Mouse (Mus musculus) limb, embryonic 15.5 days (tissue): ENCODE results near the gene Limk2. TPM values are rescaled to one million over a fixed set of nuclear protein-coding genes. Genes with fewer than 3 reads are reported as not detected.

Experiments
- ATAC-seq: fragments of 200-750 bp; cut with Nextera tagmentation; 2 replicates; pipeline ENCODE4 v1.8.0; 2017; ENCODE audit warnings: low read depth, moderate TSS enrichment; ENCODE audit not compliant: insufficient number of reproducible peaks, low FRiP score, low TSS enrichment
- H3K27ac ChIP-seq: fragments of 300-500 bp; sonication (generic); 2 replicates; pipeline ENCODE4 v1.5.1; 2015; ENCODE audit warnings: moderate library complexity, mild to moderate bottlenecking, inconsistent platforms
- H3K27me3 ChIP-seq: fragments of 300-500 bp; sonication (generic); 2 replicates; pipeline ENCODE4 v1.6.1; 2015; ENCODE audit warnings: inconsistent platforms
- H3K36me3 ChIP-seq: fragments of 300-500 bp; sonication (generic); 2 replicates; pipeline ENCODE4 v1.6.1; 2015; ENCODE audit warnings: inconsistent platforms
- H3K4me1 ChIP-seq: fragments of 300-500 bp; sonication (generic); 2 replicates; pipeline ENCODE4 v1.6.1; 2015; ENCODE audit warnings: inconsistent platforms
- H3K4me2 ChIP-seq: fragments of 300-500 bp; sonication (generic); 2 replicates; pipeline ENCODE4 v1.6.1; 2015; ENCODE audit warnings: mild to moderate bottlenecking, inconsistent platforms
- H3K4me3 ChIP-seq: fragments of 300-500 bp; sonication (generic); 2 replicates; pipeline ENCODE4 v1.5.1; 2015; ENCODE audit warnings: mild to moderate bottlenecking, inconsistent platforms
- H3K9ac ChIP-seq: fragments of 300-500 bp; sonication (generic); 2 replicates; pipeline ENCODE4 v1.6.1; 2015; ENCODE audit warnings: inconsistent platforms
- H3K9me3 ChIP-seq: fragments of 300-500 bp; sonication (generic); 2 replicates; pipeline ENCODE4 v1.6.1; 2016; ENCODE audit warnings: inconsistent platforms
- WGBS: fragments of 180-500 bp; shearing (Covaris S2); methylation state at CpG from one replicate; pipeline ENCODE4 v1.1.7; 2015; 5-methylcytosine and 5-hydroxymethylcytosine counted together
- polyA plus RNA-seq: library from polyadenylated mRNA; unstranded; fragments of >200 nt; fragmentation: Nextera tagmentation; extraction: Ambion mirVana; gene quantifications from 2 replicates; pipeline ENCODE4 v1.2.1, GENCODE M21; 2015

Limk2 gene
- polyA plus RNA-seq, 1 experiment from 2014 or later: 108 TPM

DNA sequence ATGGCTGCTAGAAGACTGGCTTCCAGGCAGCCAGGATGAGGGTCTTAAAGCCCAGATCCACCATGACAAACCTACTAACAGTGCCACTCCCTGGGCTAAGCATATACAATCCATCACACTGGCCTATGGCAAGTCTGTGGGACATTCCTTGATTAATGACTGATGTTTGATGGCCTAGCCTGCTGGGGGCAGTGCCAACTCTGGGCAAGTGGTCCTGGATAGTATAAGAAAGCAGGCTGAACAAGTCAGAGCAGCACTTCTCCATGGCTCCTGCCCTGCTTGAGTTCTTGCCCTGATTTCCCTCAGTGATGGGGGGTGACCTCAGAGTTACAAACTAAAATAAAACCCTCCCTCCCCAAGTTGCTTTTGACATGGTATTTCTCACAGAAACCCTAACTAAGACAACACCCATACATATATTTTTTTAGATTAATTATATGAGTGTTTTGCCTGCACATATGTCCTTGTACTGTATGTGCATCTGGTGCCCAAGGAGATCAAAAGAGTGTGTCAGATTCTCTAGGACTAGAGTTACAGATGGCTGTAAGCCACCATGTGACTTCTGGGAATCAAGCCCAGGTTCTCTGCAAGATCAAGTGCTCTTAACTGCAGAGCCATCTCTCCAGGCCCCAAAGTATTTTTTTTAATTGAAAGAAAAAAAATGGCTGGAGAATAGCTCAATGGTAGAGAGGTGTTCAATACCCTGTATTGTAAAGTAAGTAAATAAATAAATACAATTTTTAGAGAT, 32.9 kb upstream of the Limk2 start:
- no peaks in the 10 kb centered on the region for H3K9me3 ChIP-seq
- ATAC-seq: no peak
- H3K9ac ChIP-seq: no peak overlapping the region
- no peaks in the 10 kb centered on the region for H3K27me3 ChIP-seq
- H3K4me1 ChIP-seq: no peaks in the 10 kb centered on the region
- no peak overlapping the region for H3K27ac ChIP-seq
- no peak overlapping the region for H3K4me3 ChIP-seq
- no peaks in the 10 kb centered on the region for H3K36me3 ChIP-seq
- no peak overlapping the region for H3K4me2 ChIP-seq

DNA sequence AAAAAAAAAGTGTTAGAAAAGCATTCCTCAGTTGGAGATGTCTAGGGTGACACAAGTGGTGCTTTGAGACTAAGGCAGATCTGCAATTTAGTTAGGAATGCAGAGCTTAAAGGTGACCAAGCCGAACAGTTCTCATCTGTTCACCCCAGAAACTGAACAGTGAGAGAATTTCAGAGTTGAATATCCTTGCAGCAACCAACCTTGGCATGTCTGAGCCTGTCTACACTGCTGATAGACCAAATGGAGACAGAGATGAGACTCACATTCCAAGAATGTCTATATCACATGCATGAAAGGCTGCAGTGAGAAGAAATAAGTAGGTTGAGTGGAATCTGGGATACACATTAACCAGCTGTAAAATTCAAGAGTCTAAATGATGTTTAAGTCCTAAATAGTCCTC, 28.6 kb upstream of the Limk2 start:
- H3K36me3 ChIP-seq: no peaks in the 10 kb centered on the region
- no peak overlapping the region for H3K4me3 ChIP-seq
- H3K27ac ChIP-seq: no peak overlapping the region
- WGBS: 68% methylated on average over 1 of the region's 1 CpGs
- H3K27me3 ChIP-seq: no peaks in the 10 kb centered on the region
- no peak for ATAC-seq
- H3K9ac ChIP-seq: no peak overlapping the region
- no peaks in the 10 kb centered on the region for H3K4me1 ChIP-seq
- no peaks in the 10 kb centered on the region for H3K9me3 ChIP-seq
- no peak overlapping the region for H3K4me2 ChIP-seq

DNA sequence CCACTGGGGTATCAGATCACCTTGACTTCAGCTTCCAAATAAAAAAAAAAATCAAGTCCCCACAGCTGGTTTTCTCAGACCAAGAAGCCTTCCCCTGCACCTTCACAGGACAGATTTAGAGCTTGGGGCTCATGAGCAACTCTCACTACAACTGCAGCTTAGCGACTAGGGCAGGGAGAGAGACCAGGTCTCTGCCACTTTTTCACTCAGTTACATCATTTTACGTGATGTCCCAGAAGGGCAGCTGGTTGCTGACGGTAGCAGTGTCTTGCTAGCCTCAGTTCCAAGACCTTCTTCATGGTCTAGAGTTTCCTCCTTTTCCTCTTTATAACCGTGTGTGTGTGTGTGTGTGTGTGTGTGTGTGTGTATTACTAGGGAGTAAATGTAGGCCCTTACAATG, 24.8 kb upstream of the Limk2 start:
- no peak overlapping the region for H3K4me2 ChIP-seq
- no peaks in the 10 kb centered on the region for H3K4me1 ChIP-seq
- WGBS: 75% methylated on average over 4 of the region's 4 CpGs
- no peak for ATAC-seq
- no peaks in the 10 kb centered on the region for H3K27me3 ChIP-seq
- H3K36me3 ChIP-seq: no peaks in the 10 kb centered on the region
- no peak overlapping the region for H3K27ac ChIP-seq
- H3K9me3 ChIP-seq: no peaks in the 10 kb centered on the region
- H3K9ac ChIP-seq: no peak overlapping the region
- H3K4me3 ChIP-seq: no peak overlapping the region

DNA sequence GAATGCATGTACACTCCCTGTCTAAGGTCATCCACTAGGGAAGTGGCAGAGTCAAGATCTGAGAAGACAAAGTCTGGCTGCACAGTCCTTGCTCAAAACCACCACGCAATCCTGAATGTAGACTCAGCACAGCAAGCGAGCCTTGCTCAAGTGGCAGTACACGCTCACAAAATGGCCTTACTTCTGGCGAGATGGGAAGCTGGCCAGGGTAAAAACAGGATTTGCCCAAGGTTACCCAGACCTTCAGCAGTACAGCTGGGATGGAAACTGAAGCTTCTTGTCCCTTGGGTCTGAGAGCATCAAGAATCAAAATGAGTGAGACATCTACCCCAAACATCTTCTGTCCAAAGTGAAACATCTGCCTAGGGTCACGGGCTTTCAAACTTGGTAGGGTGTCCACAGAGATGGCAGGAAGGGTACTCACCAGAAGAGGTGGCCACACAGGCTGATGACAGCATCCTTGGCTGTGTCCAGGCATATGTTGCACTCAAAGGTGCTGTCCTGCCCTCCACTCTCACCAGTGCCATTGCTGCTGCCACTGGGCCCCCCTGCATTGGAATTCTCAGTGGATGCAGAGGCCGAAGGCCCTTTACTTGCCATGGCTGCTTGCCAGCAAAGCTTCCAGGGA, 23.1 kb upstream of the Limk2 start:
- ATAC-seq: no peak
- H3K9ac ChIP-seq: no peak overlapping the region
- H3K9me3 ChIP-seq: no peaks in the 10 kb centered on the region
- H3K36me3 ChIP-seq: no peaks in the 10 kb centered on the region
- H3K27ac ChIP-seq: no peak overlapping the region
- 85% methylated on average over 6 of the region's 6 CpGs for WGBS
- no peaks in the 10 kb centered on the region for H3K27me3 ChIP-seq
- no peaks in the 10 kb centered on the region for H3K4me1 ChIP-seq
- H3K4me2 ChIP-seq: no peak overlapping the region
- H3K4me3 ChIP-seq: no peak overlapping the region

DNA sequence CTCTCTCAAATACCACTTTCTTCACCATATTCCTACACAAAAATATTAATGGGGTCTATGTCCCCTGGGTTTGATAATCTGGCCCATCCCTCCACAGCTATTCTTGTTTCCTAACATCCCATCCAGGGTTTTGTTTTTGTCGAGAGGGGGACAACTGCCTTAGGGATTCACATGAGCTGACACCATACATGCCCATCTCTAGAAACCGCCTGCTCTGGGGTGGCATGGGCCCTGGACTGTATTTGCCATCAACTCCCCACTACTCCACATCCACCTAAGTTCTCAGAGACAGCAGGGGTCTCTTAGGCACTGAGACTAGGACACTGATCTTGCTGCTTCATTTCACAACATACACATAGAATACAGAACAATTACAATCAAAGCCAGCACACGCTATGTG, 22.5 kb upstream of the Limk2 start:
- ATAC-seq: no peak
- WGBS: 91% methylated on average over 3 of the region's 3 CpGs
- H3K36me3 ChIP-seq: peaks cover 4% of the 10 kb centered on the region; the same call in 1 of the 2 replicates

DNA sequence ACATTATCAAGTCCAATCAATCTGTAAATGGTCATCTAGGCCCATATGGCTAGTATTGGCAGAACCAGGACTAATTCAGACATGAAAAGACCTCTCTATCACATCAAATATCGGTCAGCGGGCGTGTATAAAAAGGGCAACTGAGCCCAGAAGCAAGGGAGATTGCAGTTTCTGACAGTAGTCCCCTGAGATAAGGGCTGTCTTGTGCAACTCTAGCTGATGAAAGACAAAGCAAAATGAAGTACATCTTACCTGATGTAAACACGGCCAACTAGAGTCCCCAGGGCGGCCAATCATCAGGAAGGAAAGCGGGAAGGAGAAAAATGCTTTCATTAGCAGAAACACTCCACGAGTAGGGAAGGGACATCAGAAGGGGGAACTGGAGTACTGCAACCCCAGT, 19.6 kb upstream of the Limk2 start:
- Histone ChIP-seq H3K36me3 (peaks cover 29% of the 10 kb centered on the region), H3K9me3 (no peaks in the 10 kb centered on the region), H3K4me1 (no peaks in the 10 kb centered on the region), H3K9ac (no peak overlapping the region), H3K4me3 (no peak overlapping the region), H3K4me2 (no peak overlapping the region), H3K27ac (no peak overlapping the region), H3K27me3 (no peaks in the 10 kb centered on the region)
- 82% methylated on average over 7 of the region's 7 CpGs for WGBS
- ATAC-seq: no peak

More for the DNA sequence above, 22.5 kb upstream of the Limk2 start:
- Histone ChIP-seq H3K4me1 (no peaks in the 10 kb centered on the region), H3K4me3 (no peak overlapping the region), H3K9ac (no peak overlapping the region), H3K9me3 (no peaks in the 10 kb centered on the region), H3K4me2 (no peak overlapping the region), H3K27ac (no peak overlapping the region), H3K27me3 (no peaks in the 10 kb centered on the region)

DNA sequence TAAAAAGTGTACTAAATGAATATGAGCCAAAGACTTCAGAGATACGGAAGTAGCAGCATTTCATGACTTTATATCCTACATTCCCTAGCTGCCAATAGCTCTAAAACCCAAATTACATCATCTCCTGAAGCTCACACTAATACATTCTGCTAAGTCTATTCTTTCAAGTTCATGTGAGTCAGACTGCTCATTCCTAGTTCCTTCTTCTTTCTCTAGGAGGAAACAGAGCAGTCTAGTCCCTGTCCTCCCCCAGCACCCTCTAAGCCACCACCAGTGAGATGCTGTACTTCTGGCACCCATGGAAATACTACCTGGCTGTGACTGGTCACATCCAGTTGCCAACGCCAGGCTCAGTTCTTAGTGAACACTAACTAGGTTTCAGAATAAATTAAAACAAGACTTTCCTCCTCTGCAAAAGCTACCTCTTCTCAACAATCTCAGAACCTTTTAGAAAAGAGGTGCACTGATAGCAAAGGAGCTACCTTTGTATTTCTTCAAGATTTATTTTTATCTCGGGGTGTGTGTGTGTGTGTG, 18.8 kb upstream of the Limk2 start:
- Histone ChIP-seq H3K4me1 (no peaks in the 10 kb centered on the region), H3K9me3 (no peaks in the 10 kb centered on the region), H3K27me3 (no peaks in the 10 kb centered on the region), H3K9ac (no peak overlapping the region), H3K4me3 (no peak overlapping the region), H3K27ac (no peak overlapping the region), H3K4me2 (no peak overlapping the region), H3K36me3 (peaks cover 33% of the 10 kb centered on the region)
- WGBS: 70% methylated on average over 3 of the region's 3 CpGs
- no peak for ATAC-seq

DNA sequence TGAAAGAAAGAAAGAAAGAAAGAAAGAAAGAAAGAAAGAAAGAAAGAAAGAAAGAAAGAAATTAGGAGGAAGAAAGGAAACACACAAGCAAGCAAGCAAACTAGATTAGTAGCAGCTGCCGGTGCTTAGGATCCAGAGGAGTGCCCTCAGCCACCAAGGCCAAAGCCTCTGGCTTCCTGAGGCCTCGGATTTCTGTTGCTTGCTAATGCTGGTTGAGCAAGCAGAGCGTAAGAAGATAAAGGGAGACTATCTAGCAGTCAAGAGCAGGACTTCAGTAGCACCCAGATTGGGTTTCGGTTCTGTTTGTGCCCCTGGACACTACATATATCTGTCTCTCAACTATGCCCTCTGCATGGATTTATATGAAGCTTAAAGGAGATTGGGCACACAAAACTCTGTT, 13.3 kb upstream of the Limk2 start:
- no peak for ATAC-seq
- peaks cover 60% of the 10 kb centered on the region for H3K36me3 ChIP-seq
- WGBS: 83% methylated on average over 4 of the region's 4 CpGs
- H3K4me1 ChIP-seq: no peaks in the 10 kb centered on the region
- H3K9ac ChIP-seq: no peak overlapping the region
- H3K27me3 ChIP-seq: no peaks in the 10 kb centered on the region
- no peak overlapping the region for H3K4me3 ChIP-seq
- H3K27ac ChIP-seq: no peak overlapping the region
- no peak overlapping the region for H3K4me2 ChIP-seq
- no peaks in the 10 kb centered on the region for H3K9me3 ChIP-seq

DNA sequence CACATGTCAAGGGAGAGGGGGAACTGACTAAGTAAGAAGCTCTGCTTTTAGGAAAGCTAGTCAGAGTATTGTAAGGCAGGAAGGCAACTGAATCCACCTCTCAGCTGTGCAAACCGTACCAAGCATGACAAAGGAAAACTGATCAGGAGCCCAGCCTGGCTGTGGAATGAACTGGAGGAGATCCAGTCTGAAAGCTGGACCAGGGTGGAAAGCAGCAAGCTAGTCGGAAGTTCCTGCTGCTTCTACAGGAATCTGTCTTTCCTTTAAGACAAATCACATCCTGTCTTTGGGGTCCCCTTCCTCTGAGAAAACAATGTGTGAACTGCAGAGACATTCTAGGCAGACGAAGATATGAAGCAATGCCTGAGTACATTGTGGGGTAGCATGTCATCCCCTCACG, 9.8 kb upstream of the Limk2 start:
- Histone ChIP-seq H3K4me1 (no peaks in the 10 kb centered on the region), H3K27ac (no peak overlapping the region), H3K27me3 (no peaks in the 10 kb centered on the region), H3K4me3 (no peak overlapping the region), H3K9ac (no peak overlapping the region), H3K9me3 (no peaks in the 10 kb centered on the region), H3K4me2 (no peak overlapping the region), H3K36me3 (peaks cover 60% of the 10 kb centered on the region)
- no peak for ATAC-seq
- WGBS: 79% methylated on average over 4 of the region's 4 CpGs

DNA sequence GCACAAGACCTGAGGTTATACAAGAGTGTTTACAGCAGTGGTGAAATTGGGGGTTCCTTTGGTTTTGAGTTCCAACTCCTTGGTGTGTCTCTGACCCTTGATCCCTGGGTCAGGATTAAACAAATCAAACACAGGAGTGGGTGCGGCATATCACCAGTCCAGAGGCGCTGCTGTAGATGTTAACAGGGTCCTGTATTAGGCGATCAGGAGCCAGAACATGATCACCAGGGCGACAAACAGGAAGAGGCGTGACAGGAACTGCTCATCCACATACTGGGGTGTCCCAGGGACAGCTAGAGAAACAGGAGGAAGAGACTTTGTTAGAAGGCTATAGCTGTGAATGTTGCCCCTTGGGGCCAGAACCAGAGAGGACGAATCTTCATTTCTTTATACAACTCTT, 8.8 kb upstream of the Limk2 start:
- Histone ChIP-seq H3K4me1 (no peaks in the 10 kb centered on the region), H3K36me3 (peaks cover 56% of the 10 kb centered on the region)

DNA sequence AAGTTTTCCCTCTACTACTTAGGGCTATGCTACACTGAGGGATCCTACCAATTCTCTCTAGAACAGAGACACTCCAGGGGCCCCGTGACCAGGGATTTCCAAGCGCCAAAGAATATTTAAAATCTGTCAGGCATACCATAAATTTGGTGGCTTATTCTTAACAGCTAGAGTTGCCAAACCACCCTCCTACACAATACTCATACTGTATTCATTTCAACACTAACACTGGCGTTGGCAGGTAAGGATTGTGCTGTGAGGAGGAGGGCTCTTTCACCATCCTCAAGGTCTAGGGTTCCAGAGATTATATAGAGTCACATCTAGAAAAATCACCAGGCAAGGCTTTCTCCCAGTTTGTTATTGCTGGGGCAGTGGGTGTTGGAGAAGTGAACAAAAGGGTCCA, 7.4 kb upstream of the Limk2 start:
- ATAC-seq: no peak
- H3K9me3 ChIP-seq: no peaks in the 10 kb centered on the region
- no peaks in the 10 kb centered on the region for H3K4me1 ChIP-seq
- WGBS: 88% methylated on average over 3 of the region's 3 CpGs
- no peaks in the 10 kb centered on the region for H3K27me3 ChIP-seq
- no peak overlapping the region for H3K27ac ChIP-seq
- no peak overlapping the region for H3K9ac ChIP-seq
- H3K36me3 ChIP-seq: peaks cover 50% of the 10 kb centered on the region
- H3K4me3 ChIP-seq: no peak overlapping the region
- no peak overlapping the region for H3K4me2 ChIP-seq

More for the DNA sequence above, 8.8 kb upstream of the Limk2 start:
- no peak overlapping the region for H3K27ac ChIP-seq
- H3K9ac ChIP-seq: no peak overlapping the region
- H3K4me3 ChIP-seq: no peak overlapping the region
- WGBS: 78% methylated on average over 6 of the region's 6 CpGs
- no peak overlapping the region for H3K4me2 ChIP-seq
- H3K27me3 ChIP-seq: no peaks in the 10 kb centered on the region
- no peak for ATAC-seq
- H3K9me3 ChIP-seq: no peaks in the 10 kb centered on the region

DNA sequence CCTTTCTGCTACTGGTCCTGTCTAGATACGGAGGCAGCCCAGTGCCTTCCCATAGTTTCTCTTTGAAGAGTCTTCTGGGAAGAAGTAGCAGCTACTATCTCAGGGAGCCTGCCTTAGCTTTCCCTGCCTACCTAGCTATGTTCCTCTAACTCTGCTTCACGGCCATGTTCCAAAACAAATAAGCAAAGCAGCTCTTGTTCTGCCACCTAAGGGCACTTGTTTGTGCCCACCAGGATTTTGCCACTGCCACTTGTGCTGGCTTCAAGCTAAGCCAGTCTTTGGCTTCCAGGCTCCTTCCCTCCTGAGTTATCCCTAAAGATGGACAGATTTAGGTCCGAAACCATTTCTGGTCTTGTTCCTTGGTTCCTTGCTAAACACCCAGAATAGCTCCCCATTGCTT, 3.1 kb upstream of the Limk2 start:
- no peak overlapping the region for H3K4me3 ChIP-seq
- no peak overlapping the region for H3K27ac ChIP-seq
- peaks cover 13% of the 10 kb centered on the region; the same call in 1 of the 2 replicates for H3K4me1 ChIP-seq
- H3K4me2 ChIP-seq: no peak overlapping the region
- H3K27me3 ChIP-seq: no peaks in the 10 kb centered on the region
- no peak for ATAC-seq
- 79% methylated on average over 3 of the region's 3 CpGs for WGBS
- H3K9me3 ChIP-seq: no peaks in the 10 kb centered on the region
- peaks cover 27% of the 10 kb centered on the region for H3K36me3 ChIP-seq
- H3K9ac ChIP-seq: no peak overlapping the region
